Mouse (Mus musculus) brain, embryonic 18.5 days (tissue): ENCODE results near the gene Gm20388.

Experiments used
- DNase-seq: peaks from one replicate; pipeline ENCODE4 v3.0.0-alpha.2; 2012; ENCODE audit warnings: low read depth, low spot score

The Gm20388 gene

DNA sequence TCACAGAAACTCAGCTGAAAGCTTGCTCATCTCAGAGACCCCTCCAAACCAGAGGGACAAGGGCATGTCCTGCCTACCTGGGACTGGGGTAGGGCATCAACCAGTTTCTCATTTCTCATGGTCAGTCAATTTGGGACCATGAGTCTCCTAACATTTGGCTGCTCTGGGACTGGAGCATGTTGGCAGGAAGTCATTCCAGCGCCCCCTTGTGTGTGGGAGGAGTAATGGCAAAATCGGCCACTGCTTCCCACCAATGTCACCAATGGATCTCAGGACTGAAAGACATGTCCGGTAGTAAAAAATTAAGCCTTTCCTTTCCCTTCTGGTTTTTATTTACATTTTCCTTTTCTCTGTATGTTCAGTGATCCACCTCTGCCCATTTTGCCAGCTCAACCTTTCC, 1318.3 kb downstream of the Gm20388 start:
- DNase-seq: no peak

DNA sequence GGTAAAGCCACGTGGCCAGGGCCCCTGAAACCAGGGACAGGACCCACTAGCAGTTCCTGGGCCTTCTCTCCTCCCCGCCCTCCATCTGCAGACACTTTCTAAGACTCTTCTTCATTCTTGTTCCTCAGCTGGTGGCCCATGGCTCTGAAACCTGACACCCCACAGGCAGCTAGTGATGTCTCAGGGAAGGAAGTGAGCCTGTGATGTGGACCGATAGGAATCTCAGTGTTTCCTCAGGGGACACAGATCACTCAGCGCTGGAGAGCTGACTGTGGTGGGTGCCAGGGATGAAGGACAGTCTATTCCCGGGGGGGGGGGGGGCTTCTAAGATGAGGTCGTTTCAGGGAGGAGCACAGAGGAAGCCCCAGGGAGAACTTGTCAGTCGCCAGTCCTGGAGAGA, 1318.9 kb downstream of the Gm20388 start:
- no peak for DNase-seq

DNA sequence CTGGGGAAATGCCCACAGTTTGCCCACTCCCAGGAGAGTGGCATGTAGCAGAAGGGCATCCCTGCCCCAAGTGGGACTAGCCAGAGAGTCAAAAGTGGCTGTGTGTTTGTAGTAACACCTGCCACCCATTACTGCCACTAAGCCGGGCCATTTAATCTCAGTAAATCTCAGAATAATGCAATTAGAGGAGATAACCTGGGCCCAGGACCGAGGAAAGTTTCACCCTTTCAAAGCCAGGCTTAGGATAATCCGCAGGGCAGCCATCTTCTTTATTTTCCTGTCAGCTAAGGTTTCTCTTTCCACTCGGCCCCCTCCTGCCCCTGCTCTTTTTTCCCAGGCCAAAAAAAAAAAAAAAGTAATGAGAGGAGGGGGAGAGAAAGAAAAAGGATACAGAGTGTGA, 1322.6 kb downstream of the Gm20388 start:
- DNase-seq: no peak

DNA sequence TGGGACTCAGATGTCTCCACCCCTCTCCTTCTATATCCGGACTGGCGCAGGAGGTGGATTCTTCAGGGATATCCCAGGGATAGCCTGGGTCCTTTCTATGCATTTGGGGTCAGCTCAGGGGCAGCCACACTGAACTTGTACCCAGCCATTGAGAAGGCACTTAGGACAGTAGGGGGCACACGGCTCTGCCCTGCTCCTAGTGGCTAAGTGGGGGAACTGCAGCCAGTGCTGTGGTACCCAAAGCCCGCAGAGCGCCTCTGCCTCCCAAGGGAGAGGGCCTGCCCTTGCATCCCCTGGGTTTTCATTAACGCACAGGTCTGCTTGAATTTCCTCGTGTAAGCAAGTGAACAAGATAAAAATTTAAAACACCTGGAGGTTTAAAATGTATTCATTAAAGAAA, 1324.3 kb downstream of the Gm20388 start:
- no peak for DNase-seq

DNA sequence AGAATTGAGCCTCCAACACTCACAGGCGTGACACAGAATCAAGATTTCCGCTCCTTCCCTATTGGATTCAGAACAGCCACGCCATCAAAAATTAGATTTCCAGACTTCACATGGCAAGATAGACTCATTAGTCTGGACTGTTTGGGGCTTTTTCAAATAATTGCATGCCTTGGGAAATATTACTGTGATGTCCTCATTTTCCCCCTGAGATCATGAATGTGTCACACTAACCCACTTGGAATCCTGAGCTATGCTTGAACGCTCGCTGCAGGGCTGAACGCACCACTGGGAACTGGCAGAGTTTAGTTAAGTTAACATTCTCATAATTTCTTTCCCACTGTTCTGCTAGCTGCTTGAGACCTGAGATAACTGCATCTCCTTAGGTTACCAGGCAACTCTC, 1329.0 kb downstream of the Gm20388 start:
- DNase-seq: no peak

DNA sequence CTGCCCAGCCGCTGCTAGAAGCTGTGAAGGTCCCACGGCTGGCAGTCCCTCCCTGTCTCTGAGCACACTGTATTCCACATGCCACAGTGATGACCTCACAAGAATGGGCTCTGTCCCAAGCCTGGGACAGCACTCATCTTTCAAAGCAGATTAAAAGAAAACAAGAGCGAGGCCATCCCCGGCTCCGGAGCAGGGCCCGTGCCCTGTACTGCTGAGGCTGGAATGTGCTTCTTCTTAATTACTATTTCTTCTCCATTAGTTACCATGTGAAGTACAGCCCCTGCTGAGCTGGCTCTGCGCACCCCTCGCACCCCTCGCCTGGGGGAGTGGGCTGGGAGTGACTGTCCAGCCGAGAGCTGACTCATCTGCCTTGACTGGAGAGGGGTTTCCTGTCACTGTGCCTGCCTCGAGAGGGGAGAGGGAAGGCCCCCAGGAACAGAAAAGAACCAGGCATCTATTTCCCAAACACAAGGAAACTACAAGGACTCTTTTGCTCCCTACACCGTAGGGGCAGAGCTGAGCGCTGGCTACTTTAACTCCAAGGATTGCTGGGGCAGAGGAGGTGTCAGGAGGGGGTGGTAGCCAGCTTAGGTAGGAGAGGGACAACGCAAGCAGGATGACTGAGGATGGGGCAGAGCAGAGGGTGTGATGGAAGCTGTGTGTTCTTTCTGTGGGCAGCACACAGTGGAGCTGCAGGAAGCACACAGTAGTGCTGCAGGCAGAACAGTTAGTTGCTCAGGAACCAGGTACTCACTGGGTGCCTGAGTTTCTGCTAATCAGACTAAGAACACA, 1331.3 kb downstream of the Gm20388 start:
- no peak for DNase-seq

DNA sequence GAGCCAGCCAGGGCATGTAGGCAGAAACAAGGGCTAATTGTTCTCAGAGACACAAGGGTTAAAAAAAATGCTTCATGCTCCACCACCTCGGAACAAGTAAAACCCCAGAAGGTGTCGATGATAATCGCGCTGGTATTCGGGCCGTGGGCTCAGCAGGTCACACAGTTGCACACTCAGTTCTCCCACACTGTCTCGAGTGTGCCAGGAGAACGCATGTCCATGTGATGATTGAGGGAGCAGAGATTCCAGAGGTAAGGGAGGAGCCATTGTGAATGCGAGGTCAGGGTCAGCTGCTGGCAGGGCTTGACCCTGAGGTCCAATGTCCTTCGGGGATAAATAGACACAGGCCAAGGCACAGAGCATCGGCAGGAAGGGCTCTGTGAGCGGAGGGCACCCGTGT, 1332.0 kb downstream of the Gm20388 start:
- DNase-seq: no peak

DNA sequence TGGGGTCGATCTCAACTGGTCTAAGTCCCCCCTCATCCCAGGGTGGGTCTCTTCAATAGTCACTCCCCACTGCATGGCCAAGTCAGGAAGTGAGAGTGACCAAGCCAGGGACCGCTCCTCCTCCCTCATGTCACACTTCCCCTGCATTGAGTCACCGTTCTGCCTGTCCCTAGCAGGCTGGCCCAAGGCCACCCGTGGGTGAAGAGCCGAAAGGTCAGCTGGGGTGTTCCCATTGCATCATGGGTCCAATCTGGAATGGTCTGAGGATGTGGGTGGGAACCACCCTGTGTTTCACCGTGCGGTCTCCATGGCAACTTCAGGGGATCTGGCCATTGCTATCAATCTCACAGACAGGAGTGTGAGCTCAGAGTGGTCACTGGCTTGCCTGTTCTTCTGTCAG, 1338.2 kb downstream of the Gm20388 start:
- DNase-seq: no peak

DNA sequence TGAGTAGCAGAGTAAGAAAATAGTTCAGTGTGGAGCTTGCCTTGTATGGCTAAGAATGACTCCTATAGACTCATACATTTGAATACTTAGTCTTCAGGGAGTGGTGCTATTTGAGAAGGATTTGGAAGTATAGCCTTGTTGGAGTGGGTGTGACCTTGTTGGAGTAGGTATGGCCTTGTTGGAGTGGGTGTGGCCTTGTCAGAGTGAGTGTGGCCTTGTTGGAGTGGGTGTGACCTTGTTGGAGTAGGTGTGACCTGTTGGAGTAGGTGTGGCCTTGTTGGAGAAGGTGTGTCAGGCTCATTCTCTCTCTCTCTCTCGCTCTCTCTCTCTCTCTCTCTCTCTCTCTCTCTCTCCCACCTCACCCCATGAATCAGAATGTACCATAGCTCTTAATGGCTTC, 1338.8 kb downstream of the Gm20388 start:
- no peak for DNase-seq

DNA sequence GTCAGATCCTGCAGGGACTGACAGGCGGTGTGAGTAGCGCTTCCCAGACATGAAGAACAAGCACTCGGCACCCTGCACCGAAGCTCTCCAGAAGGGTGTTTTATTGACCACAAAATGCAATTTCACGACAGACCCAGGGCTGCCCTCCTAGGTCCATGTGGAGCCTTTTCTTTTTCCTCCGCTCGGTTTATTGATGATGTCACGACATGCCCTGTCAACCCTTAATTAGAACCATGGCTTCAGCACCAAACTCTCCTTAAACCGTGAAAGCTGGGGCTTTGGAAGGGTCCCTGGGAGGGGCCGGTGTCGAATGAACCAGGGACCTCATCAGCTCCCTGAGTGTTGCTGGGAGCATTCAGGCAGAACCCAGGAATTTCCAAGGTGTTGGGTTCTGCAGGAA, 1340.4 kb downstream of the Gm20388 start:
- no peak for DNase-seq

DNA sequence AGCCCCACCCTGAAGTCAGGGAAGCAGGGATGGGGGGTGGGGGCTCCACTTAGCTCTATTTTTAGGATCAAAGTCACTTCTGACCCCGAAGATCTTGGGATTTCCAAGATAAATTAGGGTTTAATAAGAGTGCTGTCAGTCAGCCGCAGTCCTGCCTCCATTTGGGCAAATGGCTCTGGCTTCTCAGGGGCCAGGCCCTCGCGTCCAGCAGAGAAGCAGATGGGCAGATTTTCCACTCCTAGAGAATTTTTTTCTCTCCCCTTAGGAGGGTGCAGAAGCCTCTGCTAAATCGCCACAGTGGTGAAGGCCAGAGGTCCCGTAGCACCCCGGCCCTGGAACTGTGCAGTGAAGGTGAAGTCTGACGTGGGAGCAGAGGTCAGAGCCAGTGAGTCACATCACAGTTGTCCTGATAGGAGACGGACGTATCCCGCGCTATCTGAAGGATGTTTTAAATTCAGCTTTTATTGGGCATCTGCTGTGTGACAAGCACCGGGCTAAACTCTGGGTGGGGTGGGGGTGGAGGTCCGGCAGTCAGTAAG, 1345.2 kb downstream of the Gm20388 start:
- no peak for DNase-seq

DNA sequence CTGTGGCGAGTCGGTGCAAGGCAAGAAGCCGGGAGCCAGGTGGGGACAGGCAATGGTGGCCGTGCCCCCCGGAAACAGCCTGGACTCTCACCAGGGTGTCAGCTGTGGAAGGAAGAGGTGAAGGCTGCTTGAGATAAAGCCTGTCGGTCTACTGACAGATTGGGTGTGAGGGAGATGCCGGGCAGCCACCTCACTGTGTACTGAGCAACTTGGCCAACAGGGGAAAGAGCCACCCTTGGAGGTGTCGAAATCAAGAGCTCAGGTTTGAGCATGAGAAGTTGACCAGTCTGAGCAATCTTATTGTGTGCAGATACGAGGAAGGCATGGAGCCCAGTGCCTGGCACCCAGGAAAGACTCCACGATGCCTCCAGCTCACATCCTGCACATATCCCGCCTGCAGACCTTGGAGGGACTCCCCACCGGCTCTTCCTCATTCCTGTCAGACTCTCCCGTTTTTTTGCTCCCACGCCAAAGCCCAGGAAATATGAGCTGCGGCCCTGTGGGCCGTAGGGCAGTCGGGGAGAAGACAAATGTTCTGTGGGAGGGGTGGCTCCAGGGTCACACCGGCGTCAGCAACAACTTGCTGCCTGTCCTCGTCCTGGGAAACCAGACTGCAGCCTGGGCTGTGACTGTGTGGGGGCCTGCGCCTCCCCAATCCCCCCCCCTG, 1347.6 kb downstream of the Gm20388 start:
- no peak for DNase-seq

DNA sequence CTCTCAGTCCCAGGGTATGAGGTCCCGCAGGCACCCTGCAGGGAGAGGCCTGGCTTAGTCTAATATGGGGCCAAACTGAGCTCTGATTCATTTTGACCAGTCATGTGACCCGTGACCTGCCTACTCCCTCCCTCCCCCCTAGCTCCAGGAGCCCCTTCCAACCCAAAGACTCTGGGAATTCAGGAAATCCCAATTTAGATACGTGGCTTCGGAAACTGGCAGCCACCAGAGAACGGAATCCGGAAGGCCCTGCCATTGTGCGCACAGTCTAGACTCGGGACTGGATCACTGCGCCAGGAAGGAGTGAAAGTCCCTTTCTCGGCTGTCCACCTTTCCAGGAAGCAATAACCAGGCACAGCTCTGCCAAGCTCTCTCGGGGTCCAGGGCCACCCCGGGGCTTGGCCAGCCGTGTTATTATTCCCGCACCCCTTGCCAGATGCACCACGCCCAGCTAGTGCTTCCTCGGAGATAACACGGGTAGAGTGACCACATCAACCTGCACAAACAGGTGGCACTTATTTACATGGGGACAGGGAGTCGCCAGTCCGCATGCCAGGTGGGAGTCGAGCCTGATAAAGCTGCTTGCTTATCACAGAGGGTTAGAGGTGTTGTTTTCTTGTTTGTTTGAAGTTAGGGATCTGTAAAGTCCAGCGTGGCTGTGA, 1352.2 kb downstream of the Gm20388 start:
- no peak for DNase-seq

DNA sequence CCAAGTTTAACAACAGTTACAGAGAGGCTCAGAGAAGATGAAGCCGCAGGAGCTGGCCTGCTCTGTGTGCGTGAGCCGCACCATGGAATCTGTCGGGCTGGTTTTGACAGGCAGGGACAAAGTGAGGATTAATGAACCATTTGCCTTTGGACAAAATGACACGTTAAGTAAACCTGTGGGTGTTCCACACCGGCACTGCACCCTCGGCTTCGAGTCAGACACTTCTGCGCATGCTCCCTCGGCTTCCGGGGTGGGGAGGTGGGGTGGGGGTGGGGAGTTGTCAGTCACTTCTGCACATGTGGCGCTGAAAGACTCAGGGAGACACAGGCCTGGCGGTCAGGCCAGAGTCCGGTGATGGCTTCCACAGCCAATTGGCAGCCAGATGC, 1352.7 kb downstream of the Gm20388 start:
- no peak for DNase-seq

DNA sequence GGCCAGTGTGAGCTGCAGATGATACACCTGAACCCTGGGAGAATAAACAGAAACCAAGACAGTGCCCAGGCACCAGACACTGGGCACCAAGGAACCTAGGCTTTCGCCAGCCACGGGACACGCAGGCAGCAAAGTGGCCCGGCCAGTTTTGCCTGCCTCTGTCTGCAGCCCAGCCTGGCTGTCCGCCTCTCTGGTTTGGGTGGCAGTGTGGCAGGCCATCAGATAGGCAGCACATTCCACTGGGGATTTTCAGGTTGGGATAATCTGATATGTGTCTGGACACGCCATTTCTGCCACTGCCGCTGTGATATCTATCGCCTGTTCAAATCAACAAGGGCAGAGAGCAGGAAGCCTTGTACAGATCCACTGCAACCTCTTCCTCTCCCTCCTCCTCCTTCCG, 1353.6 kb downstream of the Gm20388 start:
- DNase-seq: no peak

DNA sequence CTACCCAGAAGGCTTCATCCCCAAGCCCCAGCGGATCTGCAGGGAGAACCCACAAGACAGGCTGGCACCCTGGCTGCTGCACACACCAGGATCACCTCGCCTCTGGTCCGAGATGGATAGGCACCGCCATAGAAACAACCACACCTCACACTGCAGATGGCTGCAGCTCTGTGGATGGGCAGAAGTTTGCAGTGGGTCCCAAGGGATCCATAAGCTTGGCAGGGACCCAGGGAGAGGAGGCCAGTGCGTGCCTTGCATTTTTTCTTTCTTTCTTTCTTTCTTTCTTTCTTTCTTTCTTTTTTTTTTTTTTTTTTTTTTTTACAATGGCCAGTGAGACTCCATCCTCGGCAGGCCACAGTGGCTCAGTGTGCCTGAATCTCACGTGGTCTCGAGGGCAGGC, 1360.9 kb downstream of the Gm20388 start:
- DNase-seq: no peak

DNA sequence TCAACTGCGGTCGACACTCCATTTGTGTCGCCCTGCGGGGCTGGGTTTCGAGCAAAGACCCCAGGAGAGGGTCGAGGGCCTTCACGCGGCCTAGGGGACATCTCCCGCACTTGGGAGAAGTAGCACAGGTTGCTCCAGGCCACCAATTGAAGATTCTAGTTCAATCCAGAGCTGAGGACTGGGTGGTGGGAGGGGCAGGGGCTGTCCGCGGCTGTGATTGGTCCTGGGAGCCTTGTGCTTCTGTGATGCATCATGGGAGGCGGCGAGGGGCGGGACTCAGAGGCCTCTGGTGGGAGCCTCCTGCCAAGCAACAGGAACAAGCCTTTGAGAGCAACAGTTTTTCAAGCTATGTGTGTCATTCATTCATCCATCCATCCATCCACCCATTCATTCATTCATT, 1362.6 kb downstream of the Gm20388 start:
- DNase-seq: peak; percentile 43

DNA sequence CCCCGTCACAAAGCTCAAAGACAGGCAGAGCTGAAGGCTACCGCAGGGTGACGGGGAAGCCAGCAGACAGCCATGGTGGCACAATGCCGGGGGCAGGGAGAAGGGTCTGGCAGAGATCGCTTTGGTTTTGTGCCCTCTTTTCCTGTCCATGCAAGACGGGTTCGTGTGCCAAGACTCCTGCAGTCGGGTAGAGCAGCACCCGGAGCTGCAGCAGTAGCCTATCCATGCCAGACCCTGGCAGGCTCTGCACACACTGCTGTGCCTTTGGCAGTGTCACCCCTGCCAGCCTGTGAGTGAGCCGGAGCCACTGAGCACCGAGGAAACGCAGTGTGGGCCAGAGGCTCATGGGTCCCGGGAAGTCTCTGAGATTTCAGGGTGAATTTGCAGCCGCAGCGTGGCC, 1363.0 kb downstream of the Gm20388 start:
- peak; percentile 36 for DNase-seq

DNA sequence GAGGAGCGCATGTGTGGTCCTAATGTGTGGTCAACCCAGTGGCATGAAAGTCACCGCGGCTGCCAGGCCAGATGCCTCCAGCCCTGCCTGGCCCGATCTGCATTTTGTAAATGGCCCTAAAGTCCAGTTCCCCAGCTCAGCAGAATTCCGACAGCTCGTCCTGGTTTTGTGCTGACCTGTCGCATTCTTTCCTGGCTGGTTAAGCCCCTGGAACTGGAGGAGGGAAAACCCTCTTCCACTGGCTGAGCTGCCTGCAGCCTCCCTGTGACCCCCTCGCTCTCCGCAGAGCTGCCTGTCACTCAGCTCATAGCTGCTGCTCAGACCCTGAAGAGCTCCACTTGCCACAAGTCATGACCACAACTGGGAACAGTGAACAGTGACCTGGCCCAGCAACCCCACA, 1369.8 kb downstream of the Gm20388 start:
- no peak for DNase-seq

DNA sequence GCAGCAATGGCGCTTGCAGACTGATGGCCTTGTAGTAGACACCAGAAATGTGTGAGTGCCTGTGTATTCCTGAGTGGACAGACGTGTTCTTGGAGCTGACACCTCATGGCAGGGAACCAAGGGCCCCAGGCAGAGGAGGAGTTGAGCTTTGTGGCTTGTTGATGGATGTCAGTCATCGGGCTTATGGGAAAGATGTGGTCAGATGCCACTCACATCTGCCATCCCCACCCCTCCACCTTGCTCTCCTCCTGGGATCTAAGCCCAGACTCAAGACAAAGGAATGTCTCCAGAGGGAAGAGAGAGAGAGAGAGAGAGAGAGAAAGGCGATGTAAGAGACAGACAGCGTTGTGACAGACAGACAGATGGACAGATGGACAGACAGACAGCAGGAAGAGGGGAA, 1378.7 kb downstream of the Gm20388 start:
- DNase-seq: no peak

DNA sequence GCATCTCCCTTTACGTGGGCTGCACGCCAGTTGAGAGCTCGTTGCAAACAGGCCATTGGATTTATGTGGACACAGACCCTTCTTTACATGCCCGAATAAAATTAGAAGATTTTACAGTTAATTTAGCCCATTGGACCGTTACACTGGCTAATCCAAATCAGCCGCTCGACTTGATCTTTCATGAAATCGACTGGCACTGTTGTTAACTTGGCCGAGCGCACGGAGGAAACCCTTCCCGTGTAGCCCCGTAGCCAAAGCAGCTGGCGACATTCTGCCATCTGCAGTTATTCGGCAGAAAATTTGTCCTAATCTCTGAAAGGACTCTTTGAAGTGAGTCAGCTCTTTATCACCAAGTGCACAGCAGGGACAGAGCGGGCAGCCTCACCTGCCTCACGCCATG, 1379.9 kb downstream of the Gm20388 start:
- no peak for DNase-seq

DNA sequence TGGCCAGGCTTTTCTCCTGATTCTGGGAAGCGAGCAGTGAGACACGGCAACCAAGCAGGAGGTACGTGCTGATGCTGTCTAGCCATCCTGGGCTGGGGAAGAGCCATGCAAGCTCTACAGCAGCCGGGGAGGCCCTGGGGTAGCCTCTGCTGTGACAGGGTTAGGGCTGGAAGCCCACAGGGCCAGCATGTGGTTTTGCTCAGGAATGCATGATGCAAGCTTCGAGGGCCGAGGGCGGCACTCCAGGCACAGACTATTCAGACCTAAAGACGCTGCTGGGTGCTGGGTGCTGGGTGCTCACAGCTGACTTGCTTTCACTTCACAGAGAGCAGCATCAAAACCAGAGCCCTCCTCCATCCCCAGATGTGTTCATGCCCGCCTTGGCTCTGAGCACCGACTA, 1382.8 kb downstream of the Gm20388 start:
- no peak for DNase-seq
